Mouse (Mus musculus): Measurements from ENCODE around the gene Ptgds.

DNA sequence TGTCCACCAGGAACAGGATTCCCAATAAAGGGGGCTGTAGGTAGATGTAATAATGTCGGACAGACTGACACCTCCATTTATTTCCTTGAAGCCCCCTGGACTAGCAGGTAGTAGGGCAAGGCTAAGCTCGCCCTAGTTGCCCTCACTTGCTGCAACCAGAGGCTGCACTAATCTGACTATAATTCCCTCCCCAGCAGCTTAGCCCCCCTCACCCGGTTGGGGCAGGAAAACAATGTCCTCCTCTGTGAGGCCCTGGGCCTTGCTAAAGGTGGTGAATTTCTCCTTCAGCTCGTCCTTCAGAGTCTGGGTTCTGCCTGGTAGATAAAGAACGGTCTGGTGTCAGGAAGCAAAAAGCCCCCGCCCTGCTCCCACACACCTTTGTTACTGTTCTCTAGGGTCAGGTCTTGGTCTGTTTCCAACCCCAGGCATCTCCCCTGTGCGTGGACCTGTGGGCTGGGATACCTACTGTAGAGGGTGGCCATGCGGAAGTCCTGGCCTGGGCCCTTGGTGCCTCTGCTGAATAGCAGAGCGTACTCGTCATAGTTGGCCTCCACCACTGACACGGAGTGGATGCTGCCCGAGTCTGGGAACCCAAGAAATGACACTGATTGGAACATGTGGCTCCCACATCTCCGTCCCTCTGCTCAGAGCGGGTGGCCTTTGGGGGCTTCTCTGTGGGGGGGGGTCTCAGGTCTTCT, 2.1 kb downstream of the Ptgds start:
- TF ChIP-seq CTCF (conservative IDR thresholded peaks at IDR 0.05; ENCODE audit: low read length), result no peak
- no peak for TF ChIP-seq POU5F1 (IDR thresholded peaks at IDR 0.05; ENCODE audit: borderline replicate concordance, low read length)
- no peak for TF ChIP-seq NANOG (IDR thresholded peaks at IDR 0.05; ENCODE audit: borderline replicate concordance, low read length)

All from E14TG2a.4 (cell line).